Mouse (Mus musculus) midbrain, embryonic 14.5 days (tissue): ENCODE measurements around the gene Galr2. TPM values are rescaled to one million over a fixed set of nuclear protein-coding genes. Genes with fewer than 3 reads are reported as not detected.
"Not testable (repeated sequence)": the region's sequence is repeated elsewhere in the genome, so short reads cannot be mapped to it uniquely, and the experiment has no call there.

Experiments
- ATAC-seq: fragments of 200-750 bp; cut with Nextera tagmentation; 2 replicates; pipeline ENCODE4 v1.8.0; 2017; ENCODE audit warnings: moderate number of reproducible peaks, moderate library complexity; ENCODE audit not compliant: low FRiP score, low TSS enrichment
- DNase-seq: peaks from one replicate; pipeline ENCODE4 v3.0.0-alpha.2; 2015
- H3K27ac ChIP-seq: fragments of 300-500 bp; sonication (generic); replicated peaks from 2 replicates; pipeline ENCODE4 v1.5.1; 2014; ENCODE audit warnings: mild to moderate bottlenecking, low read depth, low read length, moderate library complexity
- H3K27me3 ChIP-seq: fragments of 300-500 bp; sonication (generic); 2 replicates; pipeline ENCODE4 v1.6.1; 2014; ENCODE audit warnings: low read length, control low read depth, mixed read lengths; ENCODE audit not compliant: control insufficient read depth, insufficient read depth
- H3K36me3 ChIP-seq: fragments of 300-500 bp; sonication (generic); 2 replicates; pipeline ENCODE4 v1.6.1; 2014; ENCODE audit warnings: low read length, control low read depth; ENCODE audit not compliant: control insufficient read depth, insufficient read depth
- H3K4me1 ChIP-seq: fragments of 300-500 bp; sonication (generic); 2 replicates; pipeline ENCODE4 v1.6.1; 2014; ENCODE audit warnings: mild to moderate bottlenecking, antibody characterized with exemption, low read length, control low read depth; ENCODE audit not compliant: control insufficient read depth, insufficient read depth
- H3K4me2 ChIP-seq: fragments of 300-500 bp; sonication (generic); 2 replicates; pipeline ENCODE4 v1.6.1; 2014; ENCODE audit warnings: mild to moderate bottlenecking, low read length, moderate library complexity
- H3K4me3 ChIP-seq: fragments of 300-500 bp; sonication (generic); replicated peaks from 2 replicates; pipeline ENCODE4 v1.5.1; 2014; ENCODE audit warnings: low read depth, low read length
- H3K9ac ChIP-seq: fragments of 300-500 bp; sonication (generic); replicated peaks from 2 replicates; pipeline ENCODE4 v1.6.1; 2014; ENCODE audit warnings: mild to moderate bottlenecking, low read length, moderate library complexity
- H3K9me3 ChIP-seq: fragments of 300-500 bp; sonication (generic); 2 replicates; pipeline ENCODE4 v1.6.1; 2016; ENCODE audit warnings: low read length, control low read depth, mixed read lengths; ENCODE audit not compliant: control insufficient read depth
- WGBS: fragments of 180-500 bp; shearing (Covaris S2); extraction: QIAGEN DNeasy Blood & Tissue Kit; methylation state at CpG from one replicate; pipeline ENCODE4 v1.1.7; 2014; 5-methylcytosine and 5-hydroxymethylcytosine counted together
- polyA plus RNA-seq: library from polyadenylated mRNA; unstranded; fragments of >200 nt; fragmentation: Nextera tagmentation; extraction: Ambion mirVana; gene quantifications from 2 replicates; pipeline ENCODE4 v1.2.1, GENCODE M21; 2014

Galr2 gene
- polyA plus RNA-seq, 1 experiment from 2014 or later: 0.30 TPM

DNA sequence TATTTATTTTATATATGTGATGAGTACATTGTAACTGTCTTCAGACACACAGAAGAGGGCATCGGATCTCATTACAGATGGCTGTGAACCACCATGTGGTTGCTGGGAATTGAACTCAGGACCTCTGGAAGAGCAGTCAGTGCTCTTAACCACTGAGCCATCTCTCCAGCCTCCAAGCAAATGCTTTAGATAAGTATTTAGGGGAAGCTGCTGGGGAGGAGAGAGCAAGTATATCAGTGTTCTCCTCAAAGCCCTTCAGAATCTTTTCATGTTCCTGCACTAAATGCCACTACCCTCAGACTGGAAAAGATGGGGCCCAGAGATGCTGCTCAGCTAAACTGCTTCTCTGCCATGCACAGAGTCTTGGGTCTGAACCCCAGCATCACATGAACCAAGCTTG lies 3.6 kb upstream of the Galr2 start:
- H3K4me2 ChIP-seq, H3K4me3 ChIP-seq, H3K36me3 ChIP-seq, H3K9me3 ChIP-seq, DNase-seq, ATAC-seq, H3K27ac ChIP-seq, H3K9ac ChIP-seq: not testable (repeated sequence)
- Histone ChIP-seq H3K27me3 (peaks cover 24% of the 10 kb centered on the region), H3K4me1 (peaks cover 17% of the 10 kb centered on the region)
- WGBS: 87% methylated on average over 1 of the region's 1 CpGs

GRCm38 (mm10) chr11:116281671-116282070 lies 932 bp downstream of the Galr2 start:
- DNase-seq: no peak
- H3K4me3 ChIP-seq: peak overlapping the region; percentile 30
- H3K9ac ChIP-seq: peak overlapping the region; percentile 29; the same call in 1 of the 2 replicates
- peaks cover 51% of the 10 kb centered on the region for H3K27me3 ChIP-seq
- 0 out of 2 replicates have a peak, but pooled peaks cover 4% of the 10 kb centered on the region for H3K4me1 ChIP-seq
- WGBS: 2% methylated on average over 18 of the region's 18 CpGs
- no peaks in the 10 kb centered on the region for H3K36me3 ChIP-seq
- H3K4me2 ChIP-seq: peak overlapping the region; percentile 51
- no peak for ATAC-seq
- H3K9me3 ChIP-seq: no peaks in the 10 kb centered on the region
- no peak overlapping the region for H3K27ac ChIP-seq

DNA sequence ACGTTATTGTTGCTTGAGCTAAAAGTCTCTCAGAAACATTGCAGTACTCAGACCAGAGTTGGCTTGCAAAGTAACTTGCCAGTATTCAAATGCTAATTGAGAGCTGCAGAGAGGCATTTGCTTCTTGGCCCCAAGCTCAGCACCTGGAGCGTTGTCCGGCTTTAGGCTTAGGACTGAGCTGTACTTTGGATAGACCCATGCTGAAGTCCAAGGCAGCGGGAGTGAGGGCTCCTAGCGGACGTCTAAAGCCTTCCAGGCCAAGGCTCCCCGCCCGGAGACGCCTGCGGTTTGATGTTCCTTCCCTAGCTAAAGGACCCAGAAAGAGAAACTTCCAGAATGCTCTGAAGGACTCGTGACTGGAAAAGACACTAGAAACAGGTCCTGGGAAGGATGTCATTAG lies 1.4 kb downstream of the Galr2 start:
- peak overlapping the region; percentile 51; the same call in 1 of the 2 replicates for H3K4me2 ChIP-seq
- peaks cover 51% of the 10 kb centered on the region for H3K27me3 ChIP-seq
- H3K9me3 ChIP-seq: no peaks in the 10 kb centered on the region
- no peak overlapping the region for H3K4me3 ChIP-seq
- 0 out of 2 replicates have a peak, but pooled peaks cover 4% of the 10 kb centered on the region for H3K4me1 ChIP-seq
- DNase-seq (peak; percentile 40), ATAC-seq (no peak)
- WGBS: 2% methylated on average over 11 of the region's 11 CpGs
- H3K27ac ChIP-seq: no peak overlapping the region
- no peak overlapping the region for H3K9ac ChIP-seq
- no peaks in the 10 kb centered on the region for H3K36me3 ChIP-seq

DNA sequence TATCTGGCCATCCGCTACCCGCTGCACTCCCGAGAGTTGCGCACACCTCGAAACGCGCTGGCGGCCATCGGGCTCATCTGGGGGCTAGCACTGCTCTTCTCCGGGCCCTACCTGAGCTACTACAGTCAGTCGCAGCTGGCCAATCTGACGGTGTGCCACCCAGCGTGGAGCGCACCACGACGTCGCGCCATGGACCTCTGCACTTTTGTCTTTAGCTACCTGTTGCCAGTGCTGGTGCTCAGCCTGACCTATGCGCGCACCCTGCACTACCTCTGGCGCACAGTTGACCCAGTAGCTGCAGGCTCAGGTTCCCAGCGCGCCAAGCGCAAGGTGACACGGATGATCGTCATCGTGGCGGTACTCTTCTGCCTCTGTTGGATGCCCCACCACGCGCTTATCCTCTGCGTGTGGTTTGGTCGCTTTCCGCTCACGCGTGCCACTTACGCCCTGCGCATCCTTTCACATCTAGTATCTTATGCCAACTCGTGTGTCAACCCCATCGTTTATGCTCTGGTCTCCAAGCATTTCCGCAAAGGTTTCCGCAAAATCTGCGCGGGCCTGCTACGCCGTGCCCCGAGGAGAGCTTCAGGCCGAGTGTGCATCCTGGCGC lies 2.3 kb downstream of the Galr2 start:
- ATAC-seq (no peak), DNase-seq (peak; percentile 17)
- no peak overlapping the region for H3K27ac ChIP-seq
- no peaks in the 10 kb centered on the region for H3K9me3 ChIP-seq
- peaks cover 8% of the 10 kb centered on the region for H3K36me3 ChIP-seq
- WGBS: 12% methylated on average over 48 of the region's 48 CpGs
- peaks cover 51% of the 10 kb centered on the region for H3K27me3 ChIP-seq
- 0 out of 2 replicates have a peak, but pooled peaks cover 4% of the 10 kb centered on the region for H3K4me1 ChIP-seq
- H3K9ac ChIP-seq: no peak overlapping the region
- H3K4me2 ChIP-seq: no peak overlapping the region
- H3K4me3 ChIP-seq: no peak overlapping the region

DNA sequence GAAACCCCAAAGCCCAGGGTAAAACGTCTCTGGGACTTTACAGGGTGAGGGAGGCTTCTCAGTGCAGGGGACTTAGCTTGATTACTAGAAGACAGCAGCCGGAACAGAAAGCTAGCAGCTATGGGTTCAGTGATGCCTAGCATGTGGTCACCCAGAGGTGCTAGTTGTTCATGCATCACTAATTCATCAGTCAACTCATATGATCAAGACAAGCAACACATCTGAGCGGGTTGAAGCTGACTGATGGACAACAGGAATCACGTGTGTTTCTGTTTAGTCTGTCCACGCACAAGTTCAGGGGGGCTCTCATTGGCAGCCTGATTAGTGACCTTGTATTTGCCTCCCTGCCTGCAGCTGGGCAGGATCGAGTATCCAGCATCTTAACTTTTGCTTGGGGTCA lies 3.2 kb downstream of the Galr2 start:
- DNase-seq: no peak
- peaks cover 51% of the 10 kb centered on the region for H3K27me3 ChIP-seq
- no peak overlapping the region for H3K9ac ChIP-seq
- no peaks in the 10 kb centered on the region for H3K9me3 ChIP-seq
- H3K4me2 ChIP-seq: no peak overlapping the region
- H3K4me3 ChIP-seq: no peak overlapping the region
- WGBS: 60% methylated on average over 6 of the region's 6 CpGs
- no peak overlapping the region for H3K27ac ChIP-seq
- H3K4me1 ChIP-seq: 0 out of 2 replicates have a peak, but pooled peaks cover 4% of the 10 kb centered on the region
- H3K36me3 ChIP-seq: peaks cover 18% of the 10 kb centered on the region
- ATAC-seq: no peak

GRCm38 (mm10) chr11:116285770-116286191 lies 5.0 kb downstream of the Galr2 start:
- Histone ChIP-seq H3K36me3 (peaks cover 36% of the 10 kb centered on the region), H3K4me2 (no peak overlapping the region), H3K27me3 (peaks cover 40% of the 10 kb centered on the region), H3K4me1 (0 out of 2 replicates have a peak, but pooled peaks cover 4% of the 10 kb centered on the region), H3K9ac (no peak overlapping the region), H3K9me3 (no peaks in the 10 kb centered on the region), H3K27ac (0 out of 2 replicates have a peak overlapping the region, but pooled peaks have one; percentile 8), H3K4me3 (no peak overlapping the region)
- no peak for ATAC-seq
- no peak for DNase-seq
- 68% methylated on average over 7 of the region's 7 CpGs for WGBS

DNA sequence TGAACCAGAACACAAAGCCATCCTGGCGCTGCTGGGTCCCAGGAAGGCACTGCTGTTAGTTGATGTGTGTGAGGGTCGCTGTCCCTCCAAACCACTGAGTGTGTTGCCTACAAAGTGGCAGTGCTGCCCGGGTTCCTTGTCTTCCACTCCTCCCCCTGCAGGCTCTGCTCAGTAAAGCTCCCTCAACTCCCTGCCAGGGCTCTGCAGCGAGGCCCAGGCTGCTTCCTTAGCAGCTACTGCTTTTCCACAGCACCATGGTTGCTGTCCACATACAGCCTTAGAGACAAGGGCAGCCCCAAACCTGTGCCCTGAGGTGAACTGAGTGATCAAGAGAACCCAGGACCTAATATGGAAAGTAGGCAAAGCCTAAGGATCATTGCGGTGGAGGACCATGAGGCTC lies 6.6 kb downstream of the Galr2 start:
- H3K4me1 ChIP-seq: no peaks in the 10 kb centered on the region
- no peak overlapping the region for H3K27ac ChIP-seq
- H3K36me3 ChIP-seq: peaks cover 51% of the 10 kb centered on the region
- H3K4me2 ChIP-seq: no peak overlapping the region
- no peaks in the 10 kb centered on the region for H3K9me3 ChIP-seq
- H3K27me3 ChIP-seq: peaks cover 25% of the 10 kb centered on the region
- DNase-seq: no peak
- no peak overlapping the region for H3K9ac ChIP-seq
- H3K4me3 ChIP-seq: no peak overlapping the region
- whole genome bisulfite sequencing: 74% methylated on average over 5 of the region's 5 CpGs
- ATAC-seq: no peak

- ATAC-seq (no peak), DNase-seq (no peak)
Measured at GRCm38 (mm10) chr11:116290556-116290955, 9.8 kb downstream of the Galr2 start.

DNA sequence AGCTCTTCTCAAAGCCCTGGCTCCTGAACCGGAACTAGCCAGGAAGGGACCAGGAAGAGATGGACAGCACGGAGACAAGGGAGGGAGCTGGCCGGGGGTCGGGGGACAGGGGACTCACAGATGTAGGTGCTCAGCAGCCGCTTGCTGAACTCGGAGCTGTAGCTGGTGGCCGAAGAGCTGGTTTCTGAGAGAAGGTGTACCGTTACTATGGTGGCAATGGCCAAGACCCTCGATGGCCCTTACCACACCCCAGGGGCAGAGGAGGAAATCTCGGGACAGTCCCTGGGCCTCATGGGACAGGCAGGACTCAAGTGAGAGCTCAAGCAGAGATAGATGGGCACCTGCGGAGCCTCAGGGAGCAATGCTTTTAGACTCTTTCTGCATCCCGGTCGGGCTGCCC lies 11.7 kb downstream of the Galr2 start:
- H3K9me3 ChIP-seq: no peaks in the 10 kb centered on the region
- H3K4me3 ChIP-seq: no peak overlapping the region
- H3K9ac ChIP-seq: no peak overlapping the region
- H3K4me2 ChIP-seq: no peak overlapping the region
- no peak overlapping the region for H3K27ac ChIP-seq
- peaks cover 98% of the 10 kb centered on the region for H3K36me3 ChIP-seq
- WGBS: 88% methylated on average over 13 of the region's 13 CpGs
- no peaks in the 10 kb centered on the region for H3K27me3 ChIP-seq
- DNase-seq (no peak), ATAC-seq (no peak)
- H3K4me1 ChIP-seq: no peaks in the 10 kb centered on the region

More at GRCm38 (mm10) chr11:116290556-116290955, 9.8 kb downstream of the Galr2 start:
- H3K9ac ChIP-seq: no peak overlapping the region
- 90% methylated on average over 8 of the region's 8 CpGs for WGBS
- H3K4me3 ChIP-seq: no peak overlapping the region
- no peak overlapping the region; the same call in 1 of the 2 replicates for H3K27ac ChIP-seq
- H3K27me3 ChIP-seq: no peaks in the 10 kb centered on the region
- H3K4me1 ChIP-seq: no peaks in the 10 kb centered on the region
- H3K9me3 ChIP-seq: no peaks in the 10 kb centered on the region
- peaks cover 82% of the 10 kb centered on the region for H3K36me3 ChIP-seq
- no peak overlapping the region for H3K4me2 ChIP-seq
